16 mouse cellular contexts compared by ENCODE assay signal in the genomic region with DNA sequence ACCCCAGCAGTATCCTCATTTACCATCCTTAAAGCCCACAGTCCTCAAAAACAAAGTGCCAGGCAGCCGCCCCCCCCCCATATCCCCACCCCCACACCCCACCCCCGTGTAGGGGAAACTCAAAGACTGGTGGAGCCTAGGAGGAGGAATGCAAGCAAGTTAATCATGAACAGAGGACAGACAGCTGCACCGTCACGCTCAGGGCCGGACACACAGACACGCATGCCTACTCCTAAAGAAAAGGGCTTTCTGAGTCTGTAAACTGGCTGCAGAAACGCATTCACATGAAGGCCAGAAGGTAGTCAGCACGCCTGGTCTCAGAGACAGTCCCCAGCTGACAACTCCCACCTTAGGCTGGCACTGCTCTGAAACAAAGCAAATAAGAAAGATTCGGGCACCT.
"Had no signal": no experiment of that assay in that cellular context is flagged by ENCODE, and none has a peak within 500 bp of the region (broad histone marks: within the 10 kb centered on the region; RNA-seq: fewer than 3 reads in every experiment).

No protein-coding gene starts in this region.

- H3K4me3 ChIP-seq: layer of hippocampus, adult 2 months; limb, embryonic 13.5 days; liver, embryonic 15.5 days; midbrain, embryonic 10.5 days; myocyte; neural tube, embryonic 15.5 days; stomach, embryonic 15.5 days had no signal

- H3K4me2 ChIP-seq: limb, embryonic 13.5 days; liver, embryonic 11.5 days; liver, embryonic 15.5 days; lung, embryonic 14.5 days; neural tube, embryonic 15.5 days; stomach, embryonic 15.5 days had no signal

- H3K9ac ChIP-seq: limb, embryonic 13.5 days; liver, embryonic 15.5 days; lung, embryonic 14.5 days; neural tube, embryonic 15.5 days; stomach, embryonic 15.5 days had no signal

- H3K36me3 ChIP-seq: limb, embryonic 13.5 days; liver, embryonic 15.5 days; midbrain, embryonic 10.5 days; neural tube, embryonic 15.5 days; stomach, embryonic 15.5 days had no signal

- H3K9me3 ChIP-seq: limb, embryonic 13.5 days; liver, embryonic 15.5 days; midbrain, embryonic 10.5 days; neural tube, embryonic 15.5 days; stomach, embryonic 15.5 days had no signal

- DNase-seq: left cerebral cortex, postnatal 4 days; lung, embryonic 14.5 days; lung, postnatal 10 days; lung, postnatal 4 days; thymus, adult 2 months; thymus, postnatal 25 days had no signal

- H3K27ac ChIP-seq: layer of hippocampus, adult 2 months; limb, embryonic 13.5 days; liver, embryonic 15.5 days; midbrain, embryonic 10.5 days; neural tube, embryonic 15.5 days; stomach, embryonic 15.5 days had no signal

- ATAC-seq: inflammation-experienced regulatory T-cells, adult 6 months; intestine, postnatal 0 days had no signal
